Mouse (Mus musculus): ENCODE data around the gene Emilin2.

DNA sequence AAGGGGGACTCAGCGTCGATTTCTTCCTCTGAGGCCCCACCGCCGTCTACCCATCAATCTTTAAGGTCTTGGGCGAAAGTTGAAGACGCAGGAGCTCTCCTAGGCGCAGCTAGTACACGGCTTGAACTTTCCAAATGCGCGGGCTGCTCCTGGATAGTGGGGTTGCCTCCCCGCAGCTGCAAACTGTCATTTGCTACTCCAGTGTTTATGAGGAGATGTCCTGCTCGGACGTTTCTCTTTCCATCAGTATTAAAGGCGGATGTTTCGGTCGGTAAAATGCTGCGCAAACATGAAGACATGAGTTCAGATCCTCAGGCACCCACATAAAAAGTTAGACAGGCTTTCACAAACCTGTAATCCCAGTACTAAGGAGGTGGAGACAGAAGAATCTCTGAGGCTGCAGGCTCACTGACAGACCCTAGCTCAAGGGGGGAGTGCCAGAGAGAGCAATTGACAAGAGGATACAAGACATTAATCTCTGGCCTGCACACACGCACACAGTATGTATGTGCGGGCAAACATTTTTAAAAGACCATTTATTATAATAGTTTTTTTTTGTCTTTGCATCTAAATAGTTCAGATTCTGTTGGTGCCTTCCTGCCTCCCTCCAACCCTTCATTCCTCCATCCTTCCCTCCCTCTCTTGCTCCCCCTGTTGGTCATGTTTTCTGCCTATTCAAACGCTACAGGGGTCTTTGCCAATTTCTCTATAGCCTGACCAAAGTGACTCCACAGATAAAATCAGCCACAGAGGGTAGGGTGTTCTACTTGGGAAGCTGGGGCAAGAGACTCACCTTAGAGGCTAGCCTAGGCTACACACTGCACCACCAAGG is at the start of gene Emilin2:
- TF ChIP-seq CTCF (IDR thresholded peaks at IDR 0.05) (peak; percentile 57), POLR2A (IDR thresholded peaks at IDR 0.05; ENCODE audit: insufficient read depth, low read depth, low read length) (no peak)
